Mouse (Mus musculus): ENCODE measurements around the gene Edem2. TPM values are rescaled to one million over a fixed set of nuclear protein-coding genes. Genes with fewer than 3 reads are reported as not detected.

The Edem2 gene
- polyA plus RNA-seq, 1 experiment from 2014 or later = 35.4 TPM

DNA sequence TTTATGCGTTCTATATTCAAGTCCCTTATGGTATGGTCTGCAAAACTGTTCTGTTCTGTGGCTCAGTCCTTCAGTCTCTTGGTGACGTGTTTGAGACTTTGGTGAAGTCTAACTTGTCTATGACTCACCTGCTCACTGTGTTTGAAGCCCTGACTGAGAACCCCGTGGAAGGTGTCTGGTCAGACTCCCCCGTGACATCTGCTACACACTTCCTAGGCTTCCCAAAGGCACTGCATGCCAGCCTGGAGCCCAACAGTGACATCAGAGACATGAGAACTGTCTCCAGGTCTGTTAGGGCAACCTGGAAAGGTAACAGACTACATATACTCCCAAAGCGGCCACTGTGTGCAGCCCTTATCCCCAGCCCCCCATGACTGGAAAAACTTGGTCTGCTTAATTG lies 76.7 kb downstream of the Edem2 start:
- DNase-seq (ENCODE audit: low read depth, low spot score) = no peak
- CTCF ChIA-PET = no interaction called here
- POLR2A ChIA-PET = no interaction called here
- ATAC-seq = no peak
- in situ Hi-C loops (cut with MboI; ENCODE audit: low pct_unique_long_range_greater_than_20kb) = no loop called here
- no peaks in the 10 kb centered on the region for H3K27me3 ChIP-seq
- TF ChIP-seq CTCF (IDR thresholded peaks at IDR 0.05) = no peak

Other genes starting within 250 kb of the Edem2 start
- gene Acss2, start 211.5 kb downstream of the Edem2 start, polyA plus RNA-seq (2021) = 12.4 TPM
- gene Ggt7, start 211.2 kb downstream of the Edem2 start, polyA plus RNA-seq (2021) = 27.0 TPM
- 43.2 TPM for gene Gss, start 136.7 kb downstream of the Edem2 start, polyA plus RNA-seq (2021)
- gene Myh7b, start 118.3 kb downstream of the Edem2 start, polyA plus RNA-seq (2021) = 0.19 TPM
- gene Trpc4ap, start 37.1 kb downstream of the Edem2 start, polyA plus RNA-seq (2021) = 120 TPM
- not detected for gene Gm17581, start 6.4 kb upstream of the Edem2 start, polyA plus RNA-seq (2021)
- gene Procr, start 21.6 kb upstream of the Edem2 start, polyA plus RNA-seq (2021) = 4.5 TPM
- 0.05 TPM for gene Mmp24, start 45.9 kb upstream of the Edem2 start, polyA plus RNA-seq (2021)
- 49.6 TPM for gene BC029722, start 90.0 kb upstream of the Edem2 start, polyA plus RNA-seq (2021)
- gene Eif6, start 97.5 kb upstream of the Edem2 start, polyA plus RNA-seq (2021) = 170 TPM
- 0.10 TPM for gene Fam83c, start 105.4 kb upstream of the Edem2 start, polyA plus RNA-seq (2021)
- gene Uqcc1, start 200.8 kb upstream of the Edem2 start, polyA plus RNA-seq (2021) = 73.4 TPM
- gene Gm15557, start 211.3 kb upstream of the Edem2 start, polyA plus RNA-seq (2021) = not detected
- 0.03 TPM for gene Gdf5, start 215.9 kb upstream of the Edem2 start, polyA plus RNA-seq (2021)
- 40.2 TPM for gene Cep250, start 227.0 kb upstream of the Edem2 start, polyA plus RNA-seq (2021)

Measured in Patski (cell line).